Mouse (Mus musculus): ENCODE data around the gene Tmem63c.

The Tmem63c gene

DNA sequence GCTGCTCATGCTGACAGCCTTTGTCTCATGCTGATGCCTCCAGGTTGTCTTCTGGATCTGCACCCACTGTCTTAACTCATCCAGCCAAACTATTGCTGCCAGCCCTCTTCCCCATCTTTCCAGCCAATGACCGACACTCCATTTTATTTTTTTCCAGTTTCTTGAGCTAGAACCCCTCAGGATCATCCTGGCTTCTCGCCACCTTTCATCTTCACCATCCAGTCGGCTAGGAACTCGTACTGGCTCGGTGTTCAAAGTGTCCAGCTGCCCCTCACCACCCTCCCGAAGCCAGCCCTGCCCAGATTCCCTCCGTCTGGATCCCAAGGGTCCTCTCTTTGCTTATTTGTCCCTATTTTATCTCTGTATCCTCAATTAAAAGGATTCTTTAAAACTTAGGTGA lies 33.7 kb downstream of the Tmem63c start:
- DNase-seq (ENCODE audit: low read depth) = no peak

DNA sequence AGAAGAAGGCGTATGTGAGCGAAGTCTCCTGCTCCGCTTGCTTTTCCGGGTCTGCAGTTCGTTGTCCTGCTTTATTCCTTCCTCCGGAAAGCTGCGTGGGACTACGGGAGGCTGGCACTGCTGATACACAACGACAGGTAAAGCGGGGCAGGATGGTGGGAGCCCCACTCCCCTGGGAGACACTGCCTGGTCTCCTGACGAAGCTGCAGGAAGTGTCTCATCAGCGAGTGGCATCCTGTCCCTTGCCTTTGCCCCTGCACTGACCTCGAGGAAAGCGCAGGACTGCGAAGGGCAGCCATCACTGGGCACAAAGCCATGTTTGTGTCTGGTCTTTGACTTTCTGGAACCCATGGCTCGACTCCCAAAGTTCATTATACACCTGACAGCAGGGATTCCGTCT lies 35.9 kb downstream of the Tmem63c start:
- DNase-seq (ENCODE audit: low read depth) = no peak

DNA sequence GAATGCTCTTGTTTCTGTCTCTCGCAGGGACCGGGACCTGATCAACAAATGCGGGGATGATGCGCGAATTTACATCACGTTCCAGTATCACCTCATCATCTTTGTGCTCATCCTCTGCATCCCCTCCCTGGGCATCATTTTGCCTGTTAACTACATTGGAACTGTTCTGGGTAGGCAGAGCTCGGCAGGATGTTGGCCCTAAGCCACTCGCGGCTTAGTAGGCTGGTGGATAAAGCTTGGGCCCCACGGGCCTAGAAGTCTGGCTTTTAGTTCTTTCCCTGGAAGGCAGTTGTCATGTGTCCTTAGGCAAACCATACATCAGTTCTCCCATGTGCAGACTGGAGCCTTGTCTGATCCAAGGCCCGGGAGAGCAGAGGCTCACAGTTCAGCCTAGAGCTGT lies 44.3 kb downstream of the Tmem63c start:
- DNase-seq (ENCODE audit: low read depth) = no peak

DNA sequence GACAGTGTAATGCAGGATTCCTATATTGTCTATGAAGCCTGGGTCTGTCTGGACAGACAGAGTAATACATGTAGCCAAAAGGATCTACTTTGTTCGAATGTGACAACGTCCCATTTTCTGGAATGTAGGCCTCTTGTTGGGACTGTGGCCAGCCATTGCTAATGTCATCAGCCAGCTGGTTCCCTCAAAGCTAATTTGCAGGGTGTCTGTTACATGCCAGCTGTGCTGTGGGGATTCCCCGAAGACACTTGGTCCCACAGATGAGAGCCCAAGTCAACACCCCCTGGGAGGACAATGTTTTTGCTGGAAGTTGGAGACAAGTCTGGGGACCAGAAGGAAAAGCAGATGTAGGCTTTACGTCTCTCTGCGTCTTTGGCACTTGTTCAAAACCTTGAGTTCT lies 45.3 kb downstream of the Tmem63c start:
- DNase-seq (ENCODE audit: low read depth) = no peak

DNA sequence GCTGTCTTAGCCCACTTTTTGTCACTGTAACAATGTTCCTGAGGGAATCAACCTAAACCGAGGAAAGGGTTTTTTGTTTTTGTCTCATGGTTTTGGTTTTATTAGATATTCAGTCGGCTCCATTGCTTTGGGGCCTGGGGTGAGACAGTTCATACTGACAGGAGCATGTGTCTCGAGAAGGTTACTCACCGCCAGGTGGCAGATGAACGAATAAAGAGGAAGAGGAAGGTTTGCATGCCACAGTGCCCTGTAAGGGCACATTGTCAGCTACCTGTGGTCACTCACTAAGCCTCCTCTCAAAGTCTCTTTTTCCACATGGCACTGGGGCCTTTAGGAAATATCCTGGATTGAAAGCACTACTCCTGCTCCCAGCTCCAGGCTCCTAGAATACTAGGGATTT lies 49.4 kb downstream of the Tmem63c start:
- no peak for DNase-seq (ENCODE audit: low read depth)

DNA sequence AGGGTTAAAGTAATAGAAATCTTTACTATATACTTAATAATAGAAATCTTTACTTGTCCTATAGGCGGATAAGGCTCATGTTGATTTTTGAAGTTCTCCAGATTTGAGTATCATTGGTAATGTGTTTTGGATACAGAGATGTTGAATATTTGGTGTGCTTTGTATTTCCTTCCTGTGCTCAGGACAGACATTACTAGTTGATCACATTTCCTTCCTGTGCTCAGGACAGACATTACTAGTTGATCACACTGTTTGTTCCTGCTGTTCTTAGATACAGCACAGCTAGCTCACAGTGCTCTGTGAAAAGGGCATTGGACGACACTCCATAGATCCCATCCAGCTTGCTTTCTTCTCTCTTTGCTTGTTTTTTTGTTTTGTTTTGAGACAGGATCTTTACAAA lies 55.5 kb downstream of the Tmem63c start:
- no peak for DNase-seq (ENCODE audit: low read depth)

DNA sequence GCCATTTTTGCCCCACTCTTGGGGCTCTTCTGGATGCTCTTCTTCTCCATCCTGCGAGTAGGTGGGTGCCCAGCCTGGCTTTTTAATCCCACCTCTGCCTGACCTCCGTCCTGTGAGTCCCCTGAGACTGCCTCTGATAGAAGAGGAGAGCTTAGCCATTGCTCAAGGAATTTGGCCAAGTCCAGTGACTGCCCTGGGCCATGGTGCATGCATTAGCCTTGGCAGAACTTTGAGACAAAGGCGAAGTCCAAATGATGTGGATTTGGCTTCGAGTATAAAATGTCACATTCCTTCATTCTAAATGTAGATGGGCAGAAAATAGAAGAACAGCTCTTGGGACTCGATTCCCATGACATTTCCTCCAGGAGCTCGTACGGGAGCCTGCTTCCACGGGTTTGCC lies 61.7 kb downstream of the Tmem63c start:
- no peak for DNase-seq (ENCODE audit: low read depth)

DNA sequence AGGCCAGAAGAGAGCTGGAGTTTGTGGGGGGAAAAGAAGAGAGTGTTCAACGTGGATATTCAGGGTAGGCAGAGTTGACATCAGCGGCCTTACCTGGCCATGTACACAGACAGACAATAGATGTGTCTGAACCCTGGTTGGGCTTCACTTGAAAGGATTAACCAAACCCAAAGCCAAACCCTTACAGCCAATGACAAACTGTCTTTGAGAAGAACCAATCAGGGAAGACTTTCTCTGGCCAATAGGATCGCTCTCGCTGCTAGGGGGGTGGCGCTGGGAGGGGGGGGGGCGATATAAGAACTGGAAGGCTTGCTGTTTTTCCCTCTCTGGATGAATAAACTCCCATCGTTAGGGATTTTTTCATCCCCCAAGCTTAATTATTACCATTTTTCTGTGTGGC lies 66.1 kb downstream of the Tmem63c start:
- no peak for DNase-seq (ENCODE audit: low read depth)

DNA sequence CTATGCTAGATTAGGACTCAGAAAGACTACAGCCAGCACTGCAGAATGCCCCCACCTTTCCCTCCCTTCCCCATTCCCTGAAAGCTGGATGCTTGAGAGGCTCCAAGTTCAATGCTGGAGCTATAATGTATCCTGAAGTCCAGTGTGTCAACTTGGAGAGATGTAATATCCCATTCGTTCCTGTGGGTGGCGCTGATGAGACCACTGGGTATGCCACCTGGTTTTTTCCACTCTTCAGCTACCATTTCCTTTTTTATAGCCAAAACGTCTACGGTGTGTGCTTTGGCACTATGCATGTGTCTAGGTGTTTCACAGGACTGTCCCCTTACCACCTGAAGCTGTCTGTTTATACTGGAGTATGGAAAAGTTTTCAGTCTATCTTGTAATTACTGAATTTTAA lies 67.2 kb downstream of the Tmem63c start:
- peak; percentile 28 for DNase-seq (ENCODE audit: low read depth)

DNA sequence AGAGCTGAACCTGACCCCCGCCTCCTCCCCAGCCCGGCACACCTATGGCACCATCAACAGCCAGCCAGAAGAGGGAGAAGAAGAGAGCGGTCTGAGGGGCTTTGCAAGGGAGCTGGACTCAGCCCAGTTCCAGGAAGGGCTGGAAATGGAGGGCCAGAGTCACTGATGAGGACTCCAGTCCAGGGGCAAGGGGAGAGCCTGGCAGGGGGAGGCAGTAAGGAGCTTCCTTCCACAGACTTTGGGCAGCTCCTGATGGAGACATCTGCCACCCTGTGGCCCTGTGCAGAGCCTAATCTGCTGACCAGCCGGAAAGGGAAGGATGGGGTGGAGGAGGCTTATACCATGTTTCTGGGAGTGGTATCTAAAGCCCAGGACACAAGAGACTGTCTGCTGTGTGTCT lies 68.1 kb downstream of the Tmem63c start:
- DNase-seq (ENCODE audit: low read depth) = no peak

DNA sequence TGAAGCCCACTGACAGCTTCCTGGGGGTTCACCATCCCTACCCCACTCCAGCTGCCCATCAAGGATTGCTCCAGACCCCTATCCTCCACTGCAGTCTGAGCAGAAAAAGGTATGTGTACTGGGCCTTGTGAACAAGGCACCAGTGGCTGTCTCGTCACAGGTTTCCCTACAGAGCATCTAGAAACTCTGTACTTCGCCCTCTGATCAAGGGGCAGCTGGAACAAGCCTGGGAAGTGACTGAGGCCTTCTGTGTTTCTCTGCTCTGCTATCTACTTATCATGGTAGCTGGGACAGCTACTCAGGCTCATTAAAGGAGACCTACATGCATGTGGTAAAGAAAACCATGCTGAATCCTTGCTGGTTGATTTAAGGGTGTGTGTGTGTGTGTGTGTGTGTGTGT lies 68.6 kb downstream of the Tmem63c start:
- no peak for DNase-seq (ENCODE audit: low read depth)

DNA sequence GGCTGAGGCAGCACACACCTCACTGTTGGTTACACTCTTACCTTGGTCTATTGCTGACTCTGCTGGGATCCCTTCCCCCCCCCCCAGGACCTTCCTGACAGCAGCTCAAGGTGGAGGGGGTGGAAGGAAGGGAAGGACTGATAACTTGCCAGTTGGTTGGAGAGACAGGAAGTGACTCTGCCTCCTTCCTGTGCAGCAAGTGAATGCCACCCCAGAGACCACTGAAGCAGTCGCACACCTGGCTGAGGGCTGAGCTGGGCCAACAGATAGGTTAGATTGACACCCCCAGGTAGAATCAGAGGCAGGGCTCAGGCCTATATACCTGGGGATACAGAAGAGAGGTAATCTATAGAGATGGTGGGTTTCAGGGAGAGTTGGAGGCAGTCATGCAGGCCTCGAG lies 70.8 kb downstream of the Tmem63c start:
- no peak for DNase-seq (ENCODE audit: low read depth)

DNA sequence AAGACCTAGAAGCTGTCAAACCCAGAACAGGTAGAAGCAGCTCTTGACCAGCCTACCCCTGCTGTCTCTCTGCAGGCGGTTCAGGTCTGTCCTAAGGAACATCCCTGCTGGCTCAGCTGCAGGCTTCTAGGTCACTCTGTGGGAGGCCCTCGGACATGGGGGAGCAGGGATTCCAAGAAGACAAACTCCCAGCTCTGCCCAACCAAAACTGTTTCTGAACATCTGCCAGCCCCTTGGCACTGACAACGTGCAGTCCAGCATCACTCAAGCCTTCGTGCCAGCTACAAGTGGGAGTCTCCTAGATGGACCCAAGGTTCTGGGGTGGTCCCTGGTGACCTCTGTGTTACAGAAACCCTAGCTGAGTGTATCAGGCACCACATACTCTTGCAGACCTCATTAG lies 72.1 kb downstream of the Tmem63c start:
- no peak for DNase-seq (ENCODE audit: low read depth)

DNA sequence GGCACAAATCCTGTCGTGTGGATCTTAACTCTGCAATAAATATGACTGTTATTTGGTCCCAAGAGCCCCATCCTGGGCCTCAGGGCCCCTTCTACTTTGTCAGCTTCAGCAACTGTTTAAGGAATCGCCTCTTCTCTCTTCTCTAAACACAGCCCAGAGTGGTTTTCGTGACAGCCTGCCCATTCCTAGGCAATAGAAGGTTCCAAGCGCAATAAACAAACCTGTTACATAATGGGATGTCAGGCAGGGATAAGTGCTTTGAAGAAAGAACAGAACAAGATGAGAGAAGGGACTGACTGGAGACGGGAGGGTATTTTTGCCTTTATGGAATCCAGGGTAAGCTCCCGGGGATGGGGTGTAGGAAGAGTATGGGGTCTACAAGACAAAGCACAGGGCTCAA lies 72.5 kb downstream of the Tmem63c start:
- no peak for DNase-seq (ENCODE audit: low read depth)

DNA sequence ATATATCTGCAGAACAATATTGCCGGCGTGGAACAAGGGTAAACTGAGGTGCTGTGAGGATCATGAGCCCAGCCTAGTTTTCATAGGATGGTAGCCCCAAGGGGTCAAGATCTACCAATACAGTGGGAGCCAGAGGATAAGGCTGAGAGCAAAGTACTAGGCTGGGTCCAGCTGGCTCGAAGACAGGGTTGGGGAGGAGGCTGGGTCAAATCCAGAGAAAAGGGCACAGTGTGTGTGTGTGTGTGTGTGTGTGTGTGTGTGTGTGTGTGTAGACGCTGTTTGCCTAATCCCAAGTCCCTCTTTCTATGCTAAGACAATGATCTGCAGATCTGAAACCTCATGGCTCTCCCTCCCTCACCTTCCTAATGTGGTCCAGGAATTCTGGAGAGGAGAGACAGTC lies 79.2 kb downstream of the Tmem63c start:
- DNase-seq (ENCODE audit: low read depth) = no peak

DNA sequence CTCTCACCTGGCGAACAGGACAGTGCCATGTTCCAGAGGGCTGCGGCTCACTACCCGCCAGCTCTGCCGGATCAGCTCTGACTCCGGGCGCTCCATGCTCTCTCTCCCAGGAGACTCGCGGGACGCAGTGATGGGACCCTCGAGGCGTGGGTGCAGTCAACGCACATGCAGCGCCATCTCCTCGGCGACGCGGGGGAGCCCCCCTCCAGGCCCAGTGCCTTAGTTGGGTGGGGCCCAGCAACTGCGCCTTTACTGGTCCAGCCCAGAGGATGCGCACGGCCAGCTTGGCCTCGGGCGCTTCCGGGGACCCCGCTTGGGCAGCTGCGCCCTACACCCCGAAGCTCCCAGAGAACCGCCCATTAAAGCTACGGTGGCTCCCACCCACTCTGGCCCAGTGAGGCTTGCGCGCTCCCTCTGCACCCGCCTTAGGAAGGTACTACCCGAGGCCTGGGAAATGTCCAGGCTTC lies 81.1 kb downstream of the Tmem63c start, which contains the start of gene Ngb:
Gene Ngb (minus strand): TSS at position 375 of the 467 bp plus-strand sequence.
- no peak for DNase-seq (ENCODE audit: low read depth)

DNA sequence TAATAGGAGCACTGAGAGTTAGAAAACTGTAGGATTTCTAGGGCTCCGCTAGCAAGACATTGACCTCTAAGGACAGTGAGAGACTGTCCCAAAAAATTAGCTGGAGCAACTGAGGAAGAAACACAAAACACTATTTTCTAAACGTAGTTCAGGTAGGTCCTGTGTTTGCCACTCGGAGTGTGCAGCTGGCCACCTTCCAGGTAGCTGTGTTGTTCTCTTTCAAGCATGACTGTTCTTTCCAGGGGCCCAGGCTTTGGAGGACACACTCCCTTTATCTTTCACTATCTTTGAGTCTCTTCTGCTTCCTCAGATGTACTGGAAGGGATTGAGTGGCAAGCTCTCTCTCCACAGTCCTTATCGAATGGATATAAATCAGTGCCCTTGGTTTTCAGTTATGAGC lies 82.3 kb downstream of the Tmem63c start:
- DNase-seq (ENCODE audit: low read depth) = no peak

DNA sequence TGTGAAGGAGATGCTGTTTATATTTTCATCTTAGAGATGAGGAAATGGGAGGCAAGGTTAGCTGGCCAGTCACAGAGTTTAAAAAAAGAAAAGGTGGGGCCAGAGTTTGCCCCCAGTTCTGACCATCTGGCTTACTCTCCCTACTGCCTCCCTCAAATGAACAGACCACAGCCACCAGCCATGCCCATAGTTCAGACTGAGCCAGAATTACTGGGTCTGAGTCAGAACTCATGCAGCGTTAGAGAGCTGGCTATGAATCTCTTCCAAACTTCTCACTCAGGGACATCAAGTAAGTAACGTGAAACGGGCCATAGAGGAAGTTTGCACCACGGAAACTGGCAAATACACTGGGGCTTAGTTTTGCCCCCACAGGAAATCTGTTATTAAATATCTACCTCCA lies 83.7 kb downstream of the Tmem63c start:
- no peak for DNase-seq (ENCODE audit: low read depth)

DNA sequence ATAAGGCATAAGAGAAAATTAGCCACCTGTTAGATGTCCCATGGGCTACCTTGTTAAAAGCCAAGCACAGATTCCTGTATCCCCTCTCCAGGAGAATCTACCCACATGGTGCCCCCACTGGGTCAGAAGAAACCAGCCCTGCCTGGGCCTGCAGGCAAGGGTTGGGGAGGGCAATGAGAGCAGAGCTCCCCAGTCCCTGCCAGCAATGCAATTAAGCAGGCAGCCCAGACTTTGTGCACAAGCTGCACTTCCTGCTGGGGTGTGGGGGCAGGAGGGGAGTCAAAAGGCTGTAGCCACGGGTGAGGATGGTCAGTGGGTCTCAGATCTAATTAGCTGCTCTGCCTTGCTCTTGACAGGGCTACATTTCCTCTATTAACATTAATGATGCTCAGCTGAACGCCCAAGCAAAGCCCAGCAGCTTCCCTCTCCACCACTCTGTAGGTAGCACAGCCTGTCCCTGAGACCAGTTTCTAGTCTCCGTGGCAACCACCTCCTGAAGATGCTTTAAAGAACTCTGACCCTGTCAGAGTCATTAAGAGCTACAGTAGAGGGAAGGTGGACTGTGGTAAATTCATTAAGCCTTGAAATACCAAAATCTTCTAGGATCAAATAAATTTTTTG lies 86.3 kb downstream of the Tmem63c start:
- DNase-seq (ENCODE audit: low read depth) = no peak

DNA sequence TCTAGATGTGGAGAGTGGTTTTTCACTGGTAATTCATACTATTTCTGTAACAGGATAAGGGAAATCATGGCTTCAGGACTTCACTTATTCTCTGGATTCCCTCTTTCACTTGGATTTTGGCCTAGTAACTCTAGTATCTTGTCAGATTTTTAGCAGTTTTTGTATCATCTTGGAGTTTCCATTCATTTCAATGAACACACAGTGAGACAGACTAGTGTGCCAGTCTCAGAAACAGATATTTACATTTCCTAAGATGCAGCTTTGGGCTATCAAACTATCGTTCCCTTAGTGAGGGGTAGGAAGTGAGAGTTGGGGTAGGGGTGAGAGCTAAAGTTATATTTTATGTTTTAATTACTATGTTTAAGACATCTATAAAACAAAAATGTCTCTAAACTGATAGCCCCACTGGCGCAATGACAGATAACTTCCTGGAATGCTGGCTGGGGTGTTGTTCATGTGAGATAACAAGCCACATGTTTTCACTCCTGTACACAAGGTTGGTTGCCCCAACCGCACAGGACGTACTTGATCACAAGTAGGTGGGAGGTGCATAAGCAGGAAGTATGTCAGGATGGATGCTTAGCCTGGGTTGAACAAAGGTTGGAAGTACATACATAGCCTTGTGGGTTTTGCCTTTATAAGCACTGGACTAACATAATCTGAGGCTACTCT lies 100.9 kb downstream of the Tmem63c start:
- DNase-seq (ENCODE audit: low read depth) = no peak

DNA sequence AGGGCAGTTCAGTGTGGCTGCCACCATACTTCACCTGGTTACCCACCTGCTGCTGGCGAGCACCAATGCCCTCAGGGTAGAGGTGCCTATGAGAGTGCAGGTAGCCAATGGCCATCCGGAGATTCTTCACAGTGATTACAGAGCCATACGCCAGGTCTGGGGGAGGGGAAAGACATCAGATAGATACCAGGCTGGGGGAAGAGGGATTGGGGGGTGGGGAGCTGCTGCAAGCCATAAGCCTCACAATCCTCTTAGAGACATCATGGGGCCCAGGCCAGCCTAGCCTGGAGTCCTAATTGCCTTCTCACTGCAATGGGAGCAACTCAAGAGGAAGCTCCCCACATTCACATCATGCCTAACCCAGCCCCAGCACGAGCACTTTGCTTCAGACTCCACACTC lies 106.1 kb downstream of the Tmem63c start:
- no peak for DNase-seq (ENCODE audit: low read depth)

DNA sequence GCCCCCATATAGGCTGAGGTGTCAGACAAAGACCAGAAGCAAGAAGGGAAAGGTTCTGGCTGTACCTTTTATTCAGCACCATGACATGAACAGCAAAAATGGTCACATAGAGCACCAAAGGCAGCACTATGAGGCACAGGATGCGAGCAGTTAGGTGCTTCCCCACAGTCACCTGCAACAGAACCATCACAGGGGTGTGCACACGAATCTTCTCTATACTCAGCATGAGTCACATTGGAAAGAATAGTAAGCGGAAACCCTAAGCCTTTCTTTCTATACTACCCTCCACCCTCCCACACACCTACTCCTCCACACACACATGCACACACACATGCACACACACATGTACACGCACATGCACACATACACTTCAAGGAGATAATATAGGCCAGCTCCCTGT lies 109.1 kb downstream of the Tmem63c start:
- no peak for DNase-seq (ENCODE audit: low read depth)

DNA sequence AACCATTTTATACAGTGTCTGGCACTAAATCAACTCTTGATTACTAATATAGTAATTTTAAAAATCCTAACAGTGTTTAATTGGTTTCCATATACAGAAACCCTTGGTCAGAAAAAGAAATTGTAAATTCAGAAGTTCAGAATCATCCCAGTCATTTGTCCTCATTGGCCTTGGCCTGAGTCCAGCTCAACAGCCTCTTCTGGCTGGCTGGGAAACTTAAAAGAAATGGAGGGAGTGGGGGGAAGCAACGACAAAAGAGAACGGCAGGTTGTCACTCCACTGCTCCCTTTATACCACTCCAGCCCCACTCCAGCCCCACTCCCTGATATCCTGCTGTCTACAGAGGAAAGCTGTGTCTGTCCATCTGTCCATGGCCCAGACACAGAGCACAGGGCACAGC lies 110.0 kb downstream of the Tmem63c start:
- no peak for DNase-seq (ENCODE audit: low read depth)

DNA sequence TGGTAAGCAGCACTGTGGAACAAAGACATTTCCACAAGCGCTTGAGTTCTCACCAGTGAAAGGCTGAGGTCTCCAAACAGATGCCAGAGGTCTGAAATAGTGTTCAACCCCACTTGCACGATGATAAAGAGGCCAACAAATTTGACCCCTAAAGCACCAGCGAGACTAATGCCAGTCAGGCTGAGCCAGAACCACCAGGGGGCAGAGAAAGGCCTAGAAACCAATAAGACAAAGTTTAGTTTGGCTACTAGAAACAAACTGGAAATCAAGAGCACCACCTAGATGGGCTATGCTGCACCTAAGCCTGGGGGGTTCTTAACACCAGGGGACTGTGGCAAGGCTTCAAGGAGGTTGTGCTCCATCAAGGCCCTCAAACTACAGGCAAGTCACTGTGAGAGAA lies 110.5 kb downstream of the Tmem63c start:
- no peak for DNase-seq (ENCODE audit: low read depth)
